Mouse (Mus musculus) kidney, postnatal 0 days (tissue): ENCODE results near the gene Appbp2. TPM values are rescaled to one million over a fixed set of nuclear protein-coding genes. Genes with fewer than 3 reads are reported as not detected.

Experiments used
- ATAC-seq: fragments of 200-750 bp; cut with Nextera tagmentation; replicated peaks from 2 replicates; pipeline ENCODE4 v1.8.0; 2017; ENCODE audit warnings: low read depth, moderate number of reproducible peaks, moderate TSS enrichment, moderate library complexity; ENCODE audit not compliant: low FRiP score
- DNase-seq: peaks from one replicate; pipeline ENCODE4 v3.0.0-alpha.2; 2016; ENCODE audit warnings: low spot score
- H3K27ac ChIP-seq: fragments of 300-500 bp; sonication (generic); 2 replicates; pipeline ENCODE4 v1.5.1; 2014; ENCODE audit warnings: mild to moderate bottlenecking
- H3K27me3 ChIP-seq: fragments of 300-500 bp; sonication (generic); 2 replicates; pipeline ENCODE4 v1.6.1; 2014; ENCODE audit warnings: low read length, mixed read lengths; ENCODE audit not compliant: insufficient read depth
- H3K36me3 ChIP-seq: fragments of 300-500 bp; sonication (generic); 2 replicates; pipeline ENCODE4 v1.6.1; 2014; ENCODE audit warnings: low read length, mixed read lengths; ENCODE audit not compliant: insufficient read depth
- H3K4me1 ChIP-seq: fragments of 300-500 bp; sonication (generic); replicated peaks from 2 replicates; pipeline ENCODE4 v1.6.1; 2014; ENCODE audit warnings: antibody characterized with exemption, low read length, mixed read lengths; ENCODE audit not compliant: insufficient read depth
- H3K4me2 ChIP-seq: fragments of 300-500 bp; sonication (generic); 2 replicates; pipeline ENCODE4 v1.6.1; 2014; ENCODE audit warnings: mild to moderate bottlenecking, low read length, moderate library complexity, mixed read lengths
- H3K4me3 ChIP-seq: fragments of 300-500 bp; sonication (generic); replicated peaks from 2 replicates; pipeline ENCODE4 v1.5.1; 2014; ENCODE audit warnings: low read depth, low read length
- H3K9ac ChIP-seq: fragments of 300-500 bp; sonication (generic); 2 replicates; pipeline ENCODE4 v1.6.1; 2014; ENCODE audit warnings: low read depth, low read length
- H3K9me3 ChIP-seq: fragments of 300-500 bp; sonication (generic); replicated peaks from 2 replicates; pipeline ENCODE4 v1.6.1; 2016; ENCODE audit warnings: low read length, inconsistent platforms, mixed read lengths
- CTCF ChIP-seq: IDR thresholded peaks from 2 replicates; pipeline ENCODE4 v1.5.1; 2016; ENCODE audit warnings: antibody characterized with exemption, low read depth, mild to moderate bottlenecking, moderate library complexity
- WGBS: fragments of 180-500 bp; shearing (Covaris S2); extraction: QIAGEN DNeasy Blood & Tissue Kit; methylation state at CpG from one replicate; pipeline ENCODE4 v1.1.7; 2014; 5-methylcytosine and 5-hydroxymethylcytosine counted together
- polyA plus RNA-seq: library from polyadenylated mRNA; unstranded; fragments of >200 nt; fragmentation: Nextera tagmentation; extraction: Ambion mirVana; gene quantifications from 2 replicates; pipeline ENCODE4 v1.2.1, GENCODE M21; 2015

Appbp2 gene
- polyA plus RNA-seq, 1 experiment from 2014 or later = 38.9 TPM

- Histone ChIP-seq H3K27me3 (no peaks in the 10 kb centered on the region), H3K36me3 (no peaks in the 10 kb centered on the region), H3K27ac (no peak overlapping the region), H3K9ac (no peak overlapping the region), H3K4me2 (no peak overlapping the region), H3K4me1 (no peaks in the 10 kb centered on the region), H3K9me3 (no peaks in the 10 kb centered on the region), H3K4me3 (no peak overlapping the region)
- WGBS = 73% methylated on average over 5 of the region's 5 CpGs
- ATAC-seq (no peak), DNase-seq (no peak)
- TF ChIP-seq CTCF = no peak
These were observed 18.1 kb upstream of the Appbp2 start for GRCm38 (mm10) chr11:85253006-85253405.

- no peak for TF ChIP-seq CTCF
- WGBS = 96% methylated on average over 5 of the region's 5 CpGs
- DNase-seq (no peak), ATAC-seq (no peak)
- no peaks in the 10 kb centered on the region for H3K4me1 ChIP-seq
- H3K9me3 ChIP-seq = no peaks in the 10 kb centered on the region
- H3K4me3 ChIP-seq = no peak overlapping the region
- no peaks in the 10 kb centered on the region for H3K27me3 ChIP-seq
- H3K9ac ChIP-seq = no peak overlapping the region
- no peaks in the 10 kb centered on the region for H3K36me3 ChIP-seq
- no peak overlapping the region for H3K4me2 ChIP-seq
- no peak overlapping the region for H3K27ac ChIP-seq
These were observed 17.0 kb upstream of the Appbp2 start for GRCm38 (mm10) chr11:85251955-85252354.

GRCm38 (mm10) chr11:85250467-85250866 lies 15.5 kb upstream of the Appbp2 start:
- no peak overlapping the region for H3K4me2 ChIP-seq
- H3K4me3 ChIP-seq = no peak overlapping the region
- no peaks in the 10 kb centered on the region for H3K4me1 ChIP-seq
- no peak overlapping the region for H3K9ac ChIP-seq
- no peaks in the 10 kb centered on the region for H3K36me3 ChIP-seq
- TF ChIP-seq CTCF = no peak
- no peak overlapping the region for H3K27ac ChIP-seq
- no peaks in the 10 kb centered on the region for H3K9me3 ChIP-seq
- no peaks in the 10 kb centered on the region for H3K27me3 ChIP-seq
- WGBS = 72% methylated on average over 3 of the region's 3 CpGs
- DNase-seq (no peak), ATAC-seq (no peak)

GRCm38 (mm10) chr11:85249338-85249737 lies 14.4 kb upstream of the Appbp2 start:
- no peaks in the 10 kb centered on the region for H3K27me3 ChIP-seq
- no peak overlapping the region for H3K27ac ChIP-seq
- no peak overlapping the region for H3K9ac ChIP-seq
- H3K9me3 ChIP-seq = no peaks in the 10 kb centered on the region
- no peak for ATAC-seq
- H3K4me3 ChIP-seq = no peak overlapping the region
- 63% methylated on average over 3 of the region's 3 CpGs for WGBS
- no peak overlapping the region for H3K4me2 ChIP-seq
- DNase-seq = no peak
- H3K4me1 ChIP-seq = no peaks in the 10 kb centered on the region
- H3K36me3 ChIP-seq = no peaks in the 10 kb centered on the region
- TF ChIP-seq CTCF = no peak

GRCm38 (mm10) chr11:85248151-85248550 lies 13.2 kb upstream of the Appbp2 start:
- H3K27me3 ChIP-seq = no peaks in the 10 kb centered on the region
- no peak for TF ChIP-seq CTCF
- WGBS = 88% methylated on average over 2 of the region's 2 CpGs
- no peak overlapping the region for H3K4me3 ChIP-seq
- H3K4me1 ChIP-seq = no peaks in the 10 kb centered on the region
- no peak overlapping the region for H3K4me2 ChIP-seq
- no peak for DNase-seq
- ATAC-seq = no peak
- no peak overlapping the region for H3K27ac ChIP-seq
- H3K9me3 ChIP-seq = no peaks in the 10 kb centered on the region
- H3K9ac ChIP-seq = no peak overlapping the region
- H3K36me3 ChIP-seq = no peaks in the 10 kb centered on the region

- no peak overlapping the region for H3K9ac ChIP-seq
- H3K9me3 ChIP-seq = no peaks in the 10 kb centered on the region
- ATAC-seq (no peak), DNase-seq (no peak)
- H3K36me3 ChIP-seq = no peaks in the 10 kb centered on the region
- no peak for TF ChIP-seq CTCF
- H3K27ac ChIP-seq = no peak overlapping the region
- H3K27me3 ChIP-seq = no peaks in the 10 kb centered on the region
- H3K4me2 ChIP-seq = no peak overlapping the region
- H3K4me1 ChIP-seq = no peaks in the 10 kb centered on the region
- no peak overlapping the region for H3K4me3 ChIP-seq
- WGBS = 89% methylated on average over 8 of the region's 8 CpGs
These were observed 6.3 kb upstream of the Appbp2 start for GRCm38 (mm10) chr11:85241226-85241625.

GRCm38 (mm10) chr11:85240211-85240610 lies 5.3 kb upstream of the Appbp2 start:
- Histone ChIP-seq H3K4me3 (no peak overlapping the region), H3K27ac (no peak overlapping the region), H3K27me3 (no peaks in the 10 kb centered on the region), H3K4me1 (no peaks in the 10 kb centered on the region), H3K4me2 (no peak overlapping the region), H3K9me3 (no peaks in the 10 kb centered on the region), H3K36me3 (no peaks in the 10 kb centered on the region), H3K9ac (no peak overlapping the region)
- WGBS = 91% methylated on average over 3 of the region's 3 CpGs
- ATAC-seq (no peak), DNase-seq (no peak)
- no peak for TF ChIP-seq CTCF
